Mouse (Mus musculus): Measurements from ENCODE around the gene Kif2c. TPM values are rescaled to one million over a fixed set of nuclear protein-coding genes. Genes with fewer than 3 reads are reported as not detected.

Kif2c gene
- total and polyA plus RNA-seq, 3 experiments, result 33.9 to 40.3 (median 34.0) TPM

GRCm38 (mm10) chr4:117156372-117156771 lies 26.1 kb downstream of the Kif2c start:
- H3K27me3 ChIP-seq (replicated peaks), result no peaks in the 10 kb centered on the region

GRCm38 (mm10) chr4:117155792-117156355 lies 26.6 kb downstream of the Kif2c start, which contains the start of gene Rps8:
Rps8 (minus strand) TSS chr4:117156243.
- Histone ChIP-seq H3K9me3 (replicated peaks; ENCODE audit: low read length) (no peaks in the 10 kb centered on the region), H3K4me3 (replicated peaks in 1 of 3; ENCODE audit: low read depth in 2 of 3, low read length in 2 of 3, poor library complexity in 1 of 3) (peak within 1 kb of the TSS; percentile 97 to 100 (median 100)), H3K27ac (ENCODE audit: insufficient read depth, low read depth) (peak within 1 kb of the TSS; percentile 57), H3K79me2 (replicated peaks; ENCODE audit: control insufficient read depth, extremely low read depth, insufficient read depth, poor library complexity, severe bottlenecking) (peaks cover 37% of the 10 kb centered on the region), H3K4me1 (ENCODE audit: control insufficient read depth in 1 of 2, insufficient read depth in 2 of 2) (peaks cover 10 to 27% of the 10 kb centered on the region in 2 experiments), H3K9ac (ENCODE audit: insufficient read depth, low read depth) (peak within 1 kb of the TSS; percentile 87), H3K36me3 (replicated peaks in 1 of 2; ENCODE audit: control insufficient read depth in 1 of 2, insufficient read depth in 1 of 2, low read length in 1 of 2) (peaks cover 53 to 69% of the 10 kb centered on the region in 2 experiments), H3K4me2 (ENCODE audit: insufficient read depth, low read depth, poor library complexity, severe bottlenecking) (peak within 1 kb of the TSS; percentile 65; the same call in 1 of the 2 replicates), H3K27me3 (replicated peaks) (no peaks in the 10 kb centered on the region)
- dilution Hi-C loops (cut with MboI; ENCODE audit: extremely low pct_ligation_motif_present, extremely low pct_unique_long_range_greater_than_20kb, low sequenced_read_pairs) (no loop called here), in situ Hi-C loops (cut with MboI; ENCODE audit: low pct_ligation_motif_present, low pct_unique_long_range_greater_than_20kb, low sequenced_read_pairs) (no loop called here)
- TF ChIP-seq ZMIZ1 (IDR thresholded peaks at IDR 0.05; ENCODE audit: low read depth, low read length) (peak; percentile 92), NRF1 (IDR thresholded peaks at IDR 0.05; ENCODE audit: low read depth, low read length) (peak; percentile 46), UBTF (IDR thresholded peaks at IDR 0.05; ENCODE audit: low read depth, low read length) (peak; percentile 58; the same call in 1 of the 2 replicates), TCF12 (IDR thresholded peaks at IDR 0.05; ENCODE audit: low read depth, low read length) (peak; percentile 98), ELF1 (IDR thresholded peaks at IDR 0.05; ENCODE audit: low read depth, low read length) (peak; percentile 81), TBP (conservative IDR thresholded peaks at IDR 0.05; ENCODE audit: low read depth, low read length) (peak; percentile 89), GABPA (IDR thresholded peaks at IDR 0.05; ENCODE audit: insufficient replicate concordance, low read depth, low read length) (no peak), POLR2AphosphoS2 (IDR thresholded peaks at IDR 0.05; ENCODE audit: low read depth, low read length) (peak; percentile 87; the same call in 1 of the 2 replicates), CHD2 (IDR thresholded peaks at IDR 0.05; ENCODE audit: low read length) (no peak), MAX (IDR thresholded peaks at IDR 0.05; ENCODE audit: low read length) (peak; percentile 77), JUND (conservative IDR thresholded peaks at IDR 0.05; ENCODE audit: low read depth, low read length) (no peak), KAT2A (IDR thresholded peaks at IDR 0.05; ENCODE audit: insufficient replicate concordance, low read length) (peak; percentile 90), MYC (IDR thresholded peaks at IDR 0.05; ENCODE audit: low read depth, low read length) (peak; percentile 91), CTCF (conservative IDR thresholded peaks at IDR 0.05 in 1 of 2, IDR thresholded peaks at IDR 0.05 in 1 of 2; ENCODE audit: low read depth in 2 of 2, low read length in 2 of 2) (no peak), ZC3H11A (IDR thresholded peaks at IDR 0.05; ENCODE audit: low read depth, low read length) (no peak), MAZ (IDR thresholded peaks at IDR 0.05; ENCODE audit: low read depth, low read length) (no peak), BHLHE40 (IDR thresholded peaks at IDR 0.05; ENCODE audit: low read depth, low read length) (0 out of 2 replicates have a peak, but pooled peaks have one; percentile 17), NELFE (IDR thresholded peaks at IDR 0.05; ENCODE audit: low read depth, low read length) (peak; percentile 97), HCFC1 (IDR thresholded peaks at IDR 0.05; ENCODE audit: low read depth, low read length) (peak; percentile 76), CHD1 (IDR thresholded peaks at IDR 0.05; ENCODE audit: low read depth, low read length) (no peak), MEF2A (IDR thresholded peaks at IDR 0.05; ENCODE audit: borderline replicate concordance, low read depth, low read length) (0 out of 2 replicates have a peak, but pooled peaks have one; percentile 33), USF1 (IDR thresholded peaks at IDR 0.05; ENCODE audit: low read depth, low read length) (no peak), MXI1 (IDR thresholded peaks at IDR 0.05; ENCODE audit: low read depth, low read length) (peak; percentile 75), PAX5 (IDR thresholded peaks at IDR 0.05; ENCODE audit: low read length) (no peak), POLR2A (IDR thresholded peaks at IDR 0.05; ENCODE audit: low read depth, low read length) (peak; percentile 95)
- peak; percentile 89 for DNase-seq (ENCODE audit: extremely low read depth)

More at GRCm38 (mm10) chr4:117156372-117156771, 26.1 kb downstream of the Kif2c start:
- Histone ChIP-seq H3K36me3 (replicated peaks in 1 of 2; ENCODE audit: control insufficient read depth in 1 of 2, insufficient read depth in 1 of 2, low read length in 1 of 2) (peaks cover 51 to 69% of the 10 kb centered on the region in 2 experiments), H3K4me1 (ENCODE audit: control insufficient read depth in 1 of 2, insufficient read depth in 2 of 2) (peaks cover 10 to 24% of the 10 kb centered on the region in 2 experiments), H3K27ac (ENCODE audit: insufficient read depth, low read depth) (no peak overlapping the region), H3K9ac (ENCODE audit: insufficient read depth, low read depth) (peak overlapping the region; percentile 34; the same call in 1 of the 2 replicates), H3K4me2 (ENCODE audit: insufficient read depth, low read depth, poor library complexity, severe bottlenecking) (peak overlapping the region; percentile 24; the same call in 1 of the 2 replicates), H3K79me2 (replicated peaks; ENCODE audit: control insufficient read depth, extremely low read depth, insufficient read depth, poor library complexity, severe bottlenecking) (peaks cover 37% of the 10 kb centered on the region), H3K9me3 (replicated peaks; ENCODE audit: low read length) (no peaks in the 10 kb centered on the region), H3K4me3 (replicated peaks in 1 of 3; ENCODE audit: low read depth in 2 of 3, low read length in 2 of 3, poor library complexity in 1 of 3) (peak overlapping the region; percentile 45 to 100 (median 97))
- no peak for DNase-seq (ENCODE audit: extremely low read depth)
- TF ChIP-seq CHD1 (IDR thresholded peaks at IDR 0.05; ENCODE audit: low read depth, low read length) (0 out of 2 replicates have a peak, but pooled peaks have one; percentile 55), MAZ (IDR thresholded peaks at IDR 0.05; ENCODE audit: low read depth, low read length) (no peak)
- dilution Hi-C loops (cut with MboI; ENCODE audit: extremely low pct_ligation_motif_present, extremely low pct_unique_long_range_greater_than_20kb, low sequenced_read_pairs) (no loop called here), in situ Hi-C loops (cut with MboI; ENCODE audit: low pct_ligation_motif_present, low pct_unique_long_range_greater_than_20kb, low sequenced_read_pairs) (no loop called here)

Data from CH12.LX (cell line).